Mouse (Mus musculus): ENCODE measurements around the gene Lrrc73.

GRCm38 (mm10) chr17:46253452-46254084 is at the start of gene Lrrc73:
- TF ChIP-seq CTCF (IDR thresholded peaks at IDR 0.05; ENCODE audit: borderline replicate concordance, extremely low read depth, insufficient read depth, insufficient read length) (no peak), POLR2A (IDR thresholded peaks at IDR 0.05; ENCODE audit: borderline replicate concordance, extremely low read depth, insufficient read depth, insufficient read length, poor library complexity, severe bottlenecking) (peak; percentile 62)

Measured in brain, embryonic 14.5 days (tissue).